Mouse (Mus musculus): ENCODE results near the gene Gm49601. TPM values are rescaled to one million over a fixed set of nuclear protein-coding genes. Genes with fewer than 3 reads are reported as not detected.
A peak's percentile ranks its signal among the peaks of the same experiment; 100 is the strongest.

Gm49601 gene
- polyA plus RNA-seq, 1 experiment from 2014 or later, result 0.63 TPM

DNA sequence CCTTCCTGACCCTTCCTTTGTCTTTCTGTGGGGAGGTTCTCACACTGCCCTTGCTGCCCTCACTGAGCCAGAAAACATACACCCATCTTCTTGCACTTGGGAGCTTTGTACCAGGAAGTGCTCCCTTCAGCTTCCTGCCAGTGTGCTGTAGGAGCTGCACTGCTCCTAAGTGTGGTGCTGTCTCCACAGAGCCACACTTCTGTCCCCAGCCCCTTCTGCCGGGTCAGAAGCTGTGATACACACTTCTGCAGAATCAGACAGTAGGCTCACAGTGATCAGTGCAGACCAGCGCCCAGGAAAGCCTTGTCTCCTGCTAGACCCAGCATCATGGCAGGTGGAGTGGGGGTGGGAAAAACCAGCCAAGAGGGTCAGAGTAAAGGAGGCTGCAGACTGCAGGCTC lies 6.6 kb upstream of the Gm49601 start:
- Histone ChIP-seq H3K27ac (ENCODE audit: low read length) (no peak overlapping the region), H3K9me3 (replicated peaks; ENCODE audit: control insufficient read depth, low read length) (no peaks in the 10 kb centered on the region), H3K9ac (ENCODE audit: low read length) (no peak overlapping the region), H3K4me2 (ENCODE audit: low read depth, low read length) (no peak overlapping the region), H3K27me3 (ENCODE audit: control insufficient read depth, insufficient read depth, low read length) (peaks cover 23% of the 10 kb centered on the region), H3K4me1 (ENCODE audit: control insufficient read depth, insufficient read depth, low read length) (peaks cover 4% of the 10 kb centered on the region; the same call in 1 of the 2 replicates), H3K36me3 (ENCODE audit: control insufficient read depth, insufficient read depth) (no peaks in the 10 kb centered on the region), H3K4me3 (ENCODE audit: low read length) (no peak overlapping the region)
- 59% methylated on average over 2 of the region's 2 CpGs for WGBS
- ATAC-seq (replicated peaks; ENCODE audit: extremely low read depth, insufficient read depth, low FRiP score), result no peak

GRCm38 (mm10) chr16:18632059-18632458 lies 5.8 kb upstream of the Gm49601 start:
- H3K9me3 ChIP-seq (replicated peaks; ENCODE audit: control insufficient read depth, low read length), result no peaks in the 10 kb centered on the region
- ATAC-seq (replicated peaks; ENCODE audit: extremely low read depth, insufficient read depth, low FRiP score), result no peak
- H3K4me2 ChIP-seq (ENCODE audit: low read depth, low read length), result no peak overlapping the region
- H3K27me3 ChIP-seq (ENCODE audit: control insufficient read depth, insufficient read depth, low read length), result peaks cover 31% of the 10 kb centered on the region
- H3K4me3 ChIP-seq (ENCODE audit: low read length), result no peak overlapping the region
- no peak overlapping the region for H3K9ac ChIP-seq (ENCODE audit: low read length)
- no peak overlapping the region for H3K27ac ChIP-seq (ENCODE audit: low read length)
- 59% methylated on average over 3 of the region's 3 CpGs for WGBS
- H3K4me1 ChIP-seq (ENCODE audit: control insufficient read depth, insufficient read depth, low read length), result peaks cover 4% of the 10 kb centered on the region; the same call in 1 of the 2 replicates
- no peaks in the 10 kb centered on the region for H3K36me3 ChIP-seq (ENCODE audit: control insufficient read depth, insufficient read depth)

GRCm38 (mm10) chr16:18631141-18631540 lies 4.9 kb upstream of the Gm49601 start:
- WGBS, result 53% methylated on average over 7 of the region's 7 CpGs

GRCm38 (mm10) chr16:18630291-18630690 lies 4.1 kb upstream of the Gm49601 start:
- H3K4me1 ChIP-seq (ENCODE audit: control insufficient read depth, insufficient read depth, low read length), result peaks cover 11% of the 10 kb centered on the region
- no peaks in the 10 kb centered on the region for H3K36me3 ChIP-seq (ENCODE audit: control insufficient read depth, insufficient read depth)
- H3K27ac ChIP-seq (ENCODE audit: low read length), result no peak overlapping the region
- WGBS, result 54% methylated on average over 5 of the region's 5 CpGs
- peak overlapping the region; percentile 69 for H3K9ac ChIP-seq (ENCODE audit: low read length)
- no peaks in the 10 kb centered on the region for H3K9me3 ChIP-seq (replicated peaks; ENCODE audit: control insufficient read depth, low read length)
- ATAC-seq (replicated peaks; ENCODE audit: extremely low read depth, insufficient read depth, low FRiP score), result no peak
- H3K27me3 ChIP-seq (ENCODE audit: control insufficient read depth, insufficient read depth, low read length), result peaks cover 42% of the 10 kb centered on the region
- H3K4me2 ChIP-seq (ENCODE audit: low read depth, low read length), result peak overlapping the region; percentile 72
- peak overlapping the region; percentile 63 for H3K4me3 ChIP-seq (ENCODE audit: low read length)

More at GRCm38 (mm10) chr16:18631141-18631540, 4.9 kb upstream of the Gm49601 start:
- Histone ChIP-seq H3K9me3 (replicated peaks; ENCODE audit: control insufficient read depth, low read length) (no peaks in the 10 kb centered on the region), H3K4me1 (ENCODE audit: control insufficient read depth, insufficient read depth, low read length) (peaks cover 4% of the 10 kb centered on the region), H3K27ac (ENCODE audit: low read length) (no peak overlapping the region), H3K4me2 (ENCODE audit: low read depth, low read length) (no peak overlapping the region), H3K27me3 (ENCODE audit: control insufficient read depth, insufficient read depth, low read length) (peaks cover 35% of the 10 kb centered on the region), H3K4me3 (ENCODE audit: low read length) (no peak overlapping the region), H3K36me3 (ENCODE audit: control insufficient read depth, insufficient read depth) (no peaks in the 10 kb centered on the region), H3K9ac (ENCODE audit: low read length) (no peak overlapping the region)
- no peak for ATAC-seq (replicated peaks; ENCODE audit: extremely low read depth, insufficient read depth, low FRiP score)

GRCm38 (mm10) chr16:18629390-18630231 lies 3.4 kb upstream of the Gm49601 start, which contains the start of gene Sept5:
TSS of gene Sept5 (minus strand) at chr16:18629954.
- Histone ChIP-seq H3K9me3 (replicated peaks; ENCODE audit: control insufficient read depth, low read length) (no peaks in the 10 kb centered on the region), H3K27me3 (ENCODE audit: control insufficient read depth, insufficient read depth, low read length) (peaks cover 49% of the 10 kb centered on the region), H3K4me1 (ENCODE audit: control insufficient read depth, insufficient read depth, low read length) (peaks cover 11% of the 10 kb centered on the region), H3K36me3 (ENCODE audit: control insufficient read depth, insufficient read depth) (no peaks in the 10 kb centered on the region), H3K4me3 (ENCODE audit: low read length) (peak within 1 kb of the TSS; percentile 63), H3K9ac (ENCODE audit: low read length) (peak within 1 kb of the TSS; percentile 69), H3K4me2 (ENCODE audit: low read depth, low read length) (peak within 1 kb of the TSS; percentile 72), H3K27ac (ENCODE audit: low read length) (no peak within 1 kb of the TSS)
- peak; percentile 57 for ATAC-seq (replicated peaks; ENCODE audit: extremely low read depth, insufficient read depth, low FRiP score)
- under 1% methylated on average over 65 of the region's 93 CpGs for WGBS

DNA sequence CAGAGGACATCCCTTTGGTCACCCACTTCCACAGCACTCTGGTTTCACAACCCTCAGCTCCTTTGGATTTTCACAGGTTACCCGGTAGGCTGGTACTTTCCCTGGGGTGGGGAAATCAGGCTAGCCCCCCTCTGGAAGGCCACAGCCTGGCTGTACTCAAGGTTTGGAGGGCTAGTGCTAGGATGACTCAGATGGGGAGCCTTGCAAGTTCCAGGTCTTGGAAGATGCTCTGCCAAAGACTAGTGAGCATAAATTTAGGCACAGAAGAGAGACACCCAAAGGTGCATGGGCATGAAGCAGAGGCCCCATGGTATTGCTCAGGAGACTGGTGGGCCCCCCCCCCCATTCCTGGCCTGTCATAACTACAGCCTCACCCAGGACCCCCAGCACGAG lies 2.7 kb upstream of the Gm49601 start:
- H3K27me3 ChIP-seq (ENCODE audit: control insufficient read depth, insufficient read depth, low read length), result peaks cover 56% of the 10 kb centered on the region
- ATAC-seq (replicated peaks; ENCODE audit: extremely low read depth, insufficient read depth, low FRiP score), result no peak
- H3K4me2 ChIP-seq (ENCODE audit: low read depth, low read length), result peak overlapping the region; percentile 72
- no peaks in the 10 kb centered on the region for H3K9me3 ChIP-seq (replicated peaks; ENCODE audit: control insufficient read depth, low read length)
- H3K27ac ChIP-seq (ENCODE audit: low read length), result no peak overlapping the region
- H3K4me1 ChIP-seq (ENCODE audit: control insufficient read depth, insufficient read depth, low read length), result peaks cover 11% of the 10 kb centered on the region
- no peaks in the 10 kb centered on the region for H3K36me3 ChIP-seq (ENCODE audit: control insufficient read depth, insufficient read depth)
- WGBS, result 45% methylated on average over 2 of the region's 2 CpGs
- peak overlapping the region; percentile 69 for H3K9ac ChIP-seq (ENCODE audit: low read length)
- H3K4me3 ChIP-seq (ENCODE audit: low read length), result peak overlapping the region; percentile 63

- H3K4me2 ChIP-seq (ENCODE audit: low read depth, low read length), result peak overlapping the region; percentile 72
- peak overlapping the region; percentile 69; the same call in 1 of the 2 replicates for H3K9ac ChIP-seq (ENCODE audit: low read length)
- H3K27me3 ChIP-seq (ENCODE audit: control insufficient read depth, insufficient read depth, low read length), result peaks cover 61% of the 10 kb centered on the region
- H3K27ac ChIP-seq (ENCODE audit: low read length), result no peak overlapping the region
- no peak for ATAC-seq (replicated peaks; ENCODE audit: extremely low read depth, insufficient read depth, low FRiP score)
- H3K4me3 ChIP-seq (ENCODE audit: low read length), result peak overlapping the region; percentile 63
- H3K9me3 ChIP-seq (replicated peaks; ENCODE audit: control insufficient read depth, low read length), result no peaks in the 10 kb centered on the region
- H3K36me3 ChIP-seq (ENCODE audit: control insufficient read depth, insufficient read depth), result no peaks in the 10 kb centered on the region
- WGBS, result 75% methylated on average over 7 of the region's 7 CpGs
- H3K4me1 ChIP-seq (ENCODE audit: control insufficient read depth, insufficient read depth, low read length), result peaks cover 11% of the 10 kb centered on the region
Observed at GRCm38 (mm10) chr16:18628206-18628947, 2.1 kb upstream of the Gm49601 start.

DNA sequence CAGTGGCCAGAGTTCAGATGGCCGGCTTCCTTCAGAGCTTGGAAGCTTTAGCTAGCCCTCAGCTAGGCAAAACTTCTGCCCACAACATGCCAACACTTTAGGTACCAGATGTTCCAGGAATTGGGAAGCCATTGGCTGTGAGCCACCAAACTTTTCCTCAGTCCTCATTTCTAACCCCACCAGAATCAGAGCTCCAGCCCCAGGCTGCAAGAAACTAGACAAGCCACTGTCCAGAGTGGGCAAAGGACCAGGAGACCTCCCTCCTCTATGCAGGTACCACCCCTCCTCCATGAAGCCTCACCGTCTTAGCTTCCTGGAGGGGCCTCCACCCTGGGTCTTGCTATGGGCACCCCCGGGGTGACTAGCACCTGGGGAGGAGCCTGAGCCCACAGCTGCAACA lies 936 bp upstream of the Gm49601 start:
- no peak overlapping the region for H3K4me2 ChIP-seq (ENCODE audit: low read depth, low read length)
- ATAC-seq (replicated peaks; ENCODE audit: extremely low read depth, insufficient read depth, low FRiP score), result no peak

More for the DNA sequence above, 936 bp upstream of the Gm49601 start:
- no peak overlapping the region for H3K4me3 ChIP-seq (ENCODE audit: low read length)
- H3K27me3 ChIP-seq (ENCODE audit: control insufficient read depth, insufficient read depth, low read length), result peaks cover 73% of the 10 kb centered on the region
- peaks cover 13% of the 10 kb centered on the region for H3K4me1 ChIP-seq (ENCODE audit: control insufficient read depth, insufficient read depth, low read length)
- no peak overlapping the region for H3K27ac ChIP-seq (ENCODE audit: low read length)
- 50% methylated on average over 3 of the region's 3 CpGs for WGBS
- H3K9me3 ChIP-seq (replicated peaks; ENCODE audit: control insufficient read depth, low read length), result no peaks in the 10 kb centered on the region
- H3K9ac ChIP-seq (ENCODE audit: low read length), result no peak overlapping the region
- no peaks in the 10 kb centered on the region for H3K36me3 ChIP-seq (ENCODE audit: control insufficient read depth, insufficient read depth)

Data from heart, embryonic 16.5 days (tissue).